Mouse (Mus musculus): ENCODE measurements around the gene Dok5.

Gene Dok5

DNA sequence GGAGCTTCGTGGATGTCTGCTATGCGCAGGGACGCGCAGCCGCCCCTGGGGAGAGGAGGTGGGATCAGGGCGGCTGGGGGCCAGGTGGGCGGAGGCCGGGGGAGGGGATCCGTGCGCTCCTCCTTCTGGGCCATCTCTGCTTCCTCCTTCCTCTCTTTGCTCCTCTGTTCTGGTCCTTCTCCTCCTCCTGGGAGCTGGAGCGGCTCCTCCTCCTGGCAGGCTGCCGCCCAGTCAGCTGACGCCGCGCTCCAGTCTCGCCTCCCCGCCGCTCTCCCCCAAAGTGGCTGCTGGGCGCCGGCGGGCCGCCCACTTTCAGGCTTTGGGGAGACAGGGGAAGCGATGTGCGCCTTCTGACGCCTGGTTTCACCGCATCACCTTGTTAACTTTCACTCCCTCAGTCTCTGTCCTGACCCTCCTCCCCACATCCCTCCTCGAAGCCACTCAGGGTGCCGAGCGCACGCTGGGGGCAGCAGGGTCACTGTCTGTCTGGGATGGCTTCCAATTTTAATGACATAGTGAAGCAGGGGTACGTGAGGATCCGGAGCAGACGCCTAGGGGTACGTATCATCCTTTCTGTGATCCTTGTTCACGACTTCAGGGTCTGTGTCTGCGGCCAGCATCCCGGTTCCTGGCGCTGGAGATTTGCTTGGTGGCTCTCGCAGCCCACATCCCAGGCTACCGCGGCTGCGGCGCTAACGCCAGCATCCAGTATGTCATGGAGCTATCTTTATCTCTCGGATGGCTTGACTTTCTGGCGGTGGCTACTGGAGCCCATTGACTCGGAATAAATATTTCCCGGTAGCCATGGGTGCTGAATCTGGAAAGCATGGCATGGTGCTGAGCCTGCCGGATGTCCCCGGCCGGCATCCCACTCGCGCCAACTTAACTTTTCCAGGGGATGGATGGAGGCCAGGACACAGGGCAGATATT, at the start of gene Dok5:
Gene Dok5, plus strand, starts transcription at position 176 of the 930 bp plus-strand sequence.
- peak; percentile 89 for DNase-seq

DNA sequence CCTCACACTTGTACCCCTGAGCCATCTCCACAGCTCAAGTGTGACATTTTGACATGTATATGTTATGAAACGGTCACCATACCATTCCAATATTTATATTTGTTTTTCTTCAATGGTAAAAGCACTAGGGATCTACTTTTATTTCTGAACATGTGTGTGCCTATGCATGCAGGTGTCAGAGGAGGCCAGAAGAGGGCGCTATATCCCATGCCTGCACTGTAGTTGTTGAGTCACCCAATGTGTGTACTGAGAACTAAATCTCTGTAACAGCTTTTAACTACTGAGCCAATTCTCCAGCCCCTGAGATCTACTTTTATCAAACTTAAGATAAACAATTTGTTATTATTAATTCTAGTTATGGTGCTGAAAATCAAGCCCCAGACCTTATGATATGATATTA, 48.2 kb upstream of the Dok5 start:
- DNase-seq = no peak

DNA sequence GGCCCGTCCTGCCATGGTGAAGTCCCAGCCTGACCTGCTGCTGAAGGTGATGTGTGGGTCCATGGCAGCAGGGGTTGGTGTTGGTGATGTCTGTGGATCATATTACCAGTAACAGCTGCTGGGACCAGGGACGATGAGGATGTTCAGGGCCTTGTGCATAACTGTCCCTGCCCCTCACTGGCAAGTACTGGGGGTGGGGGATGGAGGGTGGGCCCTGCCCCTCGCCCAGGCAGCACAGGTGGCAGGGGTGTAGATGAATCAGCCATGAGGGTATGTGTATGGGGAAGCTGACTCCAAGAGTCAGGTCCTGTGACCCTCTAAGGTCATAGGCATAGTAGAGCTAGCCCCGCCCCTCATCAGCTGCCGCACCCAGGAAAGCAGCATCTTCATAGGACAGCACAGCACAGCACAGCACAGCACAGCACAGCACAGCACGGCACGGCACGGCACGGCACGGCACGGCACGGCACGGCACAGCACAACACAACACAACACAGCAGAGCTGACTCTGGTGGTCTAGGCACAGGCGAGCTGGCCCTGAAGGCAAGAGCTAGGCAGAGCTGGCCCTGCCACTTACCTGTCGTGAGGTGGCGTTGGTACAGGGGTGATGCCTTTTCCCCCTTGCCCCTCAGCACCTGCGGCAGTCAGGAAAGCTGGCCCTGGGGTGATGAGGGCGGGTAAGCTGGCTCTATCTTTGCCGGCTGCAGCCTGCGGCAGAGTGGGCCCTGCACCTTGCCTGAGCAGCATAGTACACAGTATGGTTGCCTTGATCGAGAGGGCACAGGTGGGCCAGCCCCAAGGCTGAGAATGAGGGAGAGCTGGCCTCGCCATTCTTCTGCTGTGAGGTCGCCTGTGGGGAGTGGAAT, 36.3 kb upstream of the Dok5 start:
- DNase-seq = no peak

DNA sequence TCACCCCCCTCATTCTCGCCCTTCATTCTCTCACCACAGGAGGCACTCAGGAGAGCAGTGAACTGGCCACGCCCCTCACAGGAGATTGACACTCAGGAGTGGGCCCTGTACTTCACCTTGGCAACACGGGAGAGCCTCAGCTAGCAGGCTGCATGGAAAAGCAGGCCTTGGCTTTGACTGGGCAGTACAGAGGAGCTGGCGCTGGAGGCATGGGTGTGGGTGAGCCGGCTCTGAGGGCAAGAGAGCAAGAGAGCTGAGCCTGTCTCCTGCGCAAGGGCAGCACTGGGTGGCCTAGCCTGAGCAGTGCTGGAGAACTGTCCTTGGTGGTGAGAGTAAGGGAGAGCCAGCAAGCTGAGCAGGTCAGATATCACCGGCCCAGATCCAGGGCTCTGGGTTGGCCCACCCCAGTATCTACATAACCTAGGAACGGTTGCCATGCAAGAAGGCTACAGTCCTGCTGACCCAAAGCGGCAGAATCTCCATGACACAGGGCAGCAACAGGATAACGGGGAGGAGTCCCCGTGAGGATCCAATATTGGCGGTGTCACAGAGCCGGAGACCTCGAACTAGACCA, 35.6 kb upstream of the Dok5 start:
- no peak for DNase-seq

DNA sequence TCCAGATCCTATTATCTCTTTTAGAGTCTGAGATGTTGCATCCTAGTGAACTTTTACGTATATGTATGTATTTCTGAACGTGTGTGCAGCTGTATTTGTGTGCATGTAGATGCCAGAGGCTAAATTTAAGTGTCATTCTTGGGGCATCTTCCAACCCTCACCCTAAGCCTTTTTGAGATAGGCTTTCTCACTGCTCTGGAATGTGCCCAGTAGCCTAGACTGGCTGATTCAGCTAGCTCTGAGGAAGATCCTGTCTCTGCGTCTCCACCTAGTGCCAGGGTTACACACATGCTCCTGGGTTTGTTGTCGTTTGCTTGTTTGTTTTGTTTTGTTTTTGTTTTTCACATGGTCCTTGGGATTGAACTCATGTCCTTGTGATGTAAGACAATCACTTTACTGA, 31.1 kb upstream of the Dok5 start:
- no peak for DNase-seq

DNA sequence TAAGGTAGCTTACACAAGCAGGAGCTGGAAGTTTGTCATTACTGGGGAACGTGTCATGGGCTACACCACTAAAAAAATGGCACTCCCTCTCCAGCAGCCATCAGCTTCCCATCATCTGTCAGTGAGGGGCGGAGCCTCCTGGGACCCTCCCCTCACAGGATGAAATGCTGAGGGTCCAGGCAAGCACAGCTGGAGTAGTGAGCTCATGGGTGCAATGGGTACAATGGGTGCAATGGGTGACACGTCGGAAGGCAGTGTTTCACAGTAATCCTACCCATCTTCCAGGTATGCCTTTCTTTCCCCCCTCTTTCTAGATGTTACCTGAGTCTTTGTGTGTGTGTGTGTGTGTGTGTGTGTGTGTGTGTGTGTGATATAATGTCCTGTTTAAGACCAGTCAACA, 25.1 kb upstream of the Dok5 start:
- DNase-seq = no peak

DNA sequence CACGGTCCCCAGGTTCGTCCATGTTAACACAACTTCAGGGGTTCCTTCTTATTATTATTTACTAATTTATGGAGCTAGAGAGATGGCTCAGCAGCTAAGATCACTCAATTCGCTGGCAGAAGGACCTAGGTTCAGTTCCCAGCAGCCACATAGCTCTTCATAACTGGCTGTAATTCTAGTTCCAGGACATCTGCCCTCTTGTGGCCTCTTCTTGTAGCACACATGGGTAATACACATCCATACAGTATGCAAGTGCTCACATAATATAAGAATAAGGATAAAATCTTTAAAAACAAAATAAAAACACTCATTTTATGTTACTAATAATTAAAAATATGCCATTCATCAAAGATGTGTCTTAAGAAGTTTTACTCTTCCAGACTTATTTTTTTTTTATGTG, 23.9 kb upstream of the Dok5 start:
- DNase-seq = no peak

DNA sequence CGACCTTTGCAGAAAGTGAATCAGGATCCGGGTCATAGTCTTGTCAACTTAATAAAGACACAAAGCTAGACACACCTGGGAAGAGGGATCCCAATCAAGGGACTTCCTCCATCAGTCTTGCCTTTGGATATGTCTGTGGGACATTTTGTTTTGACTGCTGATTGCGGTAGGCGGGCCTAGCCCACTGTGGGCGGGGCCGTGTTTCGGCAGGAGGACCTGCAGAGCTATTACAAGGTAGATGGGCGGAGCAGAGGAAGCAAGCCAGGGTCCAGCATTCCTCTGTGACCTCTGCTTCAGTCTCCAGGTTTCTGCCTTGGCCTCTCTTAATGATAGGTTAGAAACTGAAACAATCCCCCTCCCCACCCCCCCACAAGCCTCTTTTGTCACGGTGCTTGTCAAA, 22.7 kb upstream of the Dok5 start:
- no peak for DNase-seq

DNA sequence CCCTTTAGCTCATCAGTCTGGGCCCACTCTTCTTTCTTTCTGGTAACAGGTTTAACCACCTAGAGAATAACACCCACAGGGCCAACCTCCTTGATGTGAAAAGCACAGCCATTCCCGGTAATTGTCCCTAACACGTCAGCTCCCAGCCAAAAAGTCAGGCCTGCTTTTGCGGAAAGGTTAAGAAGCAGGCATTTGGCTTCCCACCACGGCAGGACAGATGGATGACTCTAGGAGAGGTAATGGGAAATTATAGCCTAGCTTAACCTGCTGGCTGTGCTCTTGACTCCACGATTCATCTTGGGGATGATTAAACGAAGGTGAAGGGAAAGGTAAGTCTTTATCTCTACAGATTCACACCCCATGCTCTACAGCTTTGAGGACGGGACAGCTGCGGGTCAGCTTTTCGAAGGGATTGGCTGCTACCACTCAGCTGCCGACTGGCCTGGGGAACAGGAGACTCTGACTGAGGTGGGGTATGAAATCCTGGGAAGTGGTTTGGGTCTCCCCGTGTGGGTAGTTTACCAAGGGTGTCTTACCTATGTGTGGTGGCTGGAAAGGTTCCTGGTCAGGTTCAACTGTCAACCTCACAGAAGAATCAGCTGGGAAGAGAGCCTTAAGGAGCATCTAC, 18.8 kb upstream of the Dok5 start:
- no peak for DNase-seq

DNA sequence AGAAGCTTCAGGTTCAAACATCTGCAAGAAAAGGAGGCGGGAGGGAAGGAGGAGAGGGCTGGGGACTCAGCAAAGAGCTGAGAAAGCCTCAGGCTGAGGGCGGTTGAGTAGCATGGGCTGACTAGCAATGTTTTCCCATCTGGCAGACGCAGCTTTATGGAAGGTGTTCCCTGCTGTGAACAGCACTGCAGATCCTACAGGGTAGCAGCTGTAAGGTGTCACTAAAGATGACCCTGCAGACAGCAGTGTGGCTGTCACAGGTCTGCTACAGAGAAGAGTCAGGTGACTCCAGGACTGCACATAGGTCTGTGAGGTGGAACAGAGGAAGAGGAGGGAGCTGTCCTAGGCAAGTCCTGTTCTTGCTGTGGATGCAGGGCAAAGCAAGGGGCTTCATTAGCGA, 11.2 kb upstream of the Dok5 start:
- DNase-seq = no peak

DNA sequence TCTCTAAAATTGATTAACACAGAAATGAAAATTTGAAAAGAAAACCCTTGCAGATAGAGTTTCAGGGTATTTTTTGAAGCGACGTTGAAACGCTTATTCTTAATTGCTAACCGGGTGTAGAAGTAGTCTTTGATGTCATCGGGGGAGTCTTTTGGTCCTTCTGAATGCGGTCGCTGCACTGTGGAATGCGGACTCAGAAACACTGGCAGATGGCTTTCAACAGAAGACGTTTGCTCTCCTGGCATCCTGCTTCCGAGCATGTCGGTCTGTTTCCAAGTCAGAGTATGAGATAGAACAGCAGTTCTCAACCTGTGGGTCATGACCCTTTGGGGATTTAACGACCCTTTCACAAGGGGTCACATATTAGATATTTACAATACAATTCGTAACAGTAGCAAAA, 7.5 kb upstream of the Dok5 start:
- no peak for DNase-seq

DNA sequence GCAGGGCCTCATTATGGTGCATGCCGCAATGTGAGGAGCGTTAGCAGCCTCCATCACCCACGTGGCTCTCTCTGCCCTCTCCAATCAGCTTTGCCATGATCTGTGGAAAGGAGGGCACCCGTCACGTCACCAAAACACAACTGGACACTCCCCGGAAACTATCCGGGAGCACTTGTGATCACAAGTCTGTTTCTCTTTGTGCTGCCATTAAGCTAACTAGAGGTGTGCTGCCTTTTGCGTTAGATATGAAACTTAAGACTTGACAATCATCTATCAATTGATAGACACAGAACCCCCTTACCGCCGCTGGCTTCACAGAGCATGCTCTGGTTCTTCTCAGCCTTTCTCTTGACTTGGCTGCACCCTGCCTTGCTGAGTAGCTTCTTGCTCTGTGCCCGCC, 6.9 kb upstream of the Dok5 start:
- DNase-seq = no peak

DNA sequence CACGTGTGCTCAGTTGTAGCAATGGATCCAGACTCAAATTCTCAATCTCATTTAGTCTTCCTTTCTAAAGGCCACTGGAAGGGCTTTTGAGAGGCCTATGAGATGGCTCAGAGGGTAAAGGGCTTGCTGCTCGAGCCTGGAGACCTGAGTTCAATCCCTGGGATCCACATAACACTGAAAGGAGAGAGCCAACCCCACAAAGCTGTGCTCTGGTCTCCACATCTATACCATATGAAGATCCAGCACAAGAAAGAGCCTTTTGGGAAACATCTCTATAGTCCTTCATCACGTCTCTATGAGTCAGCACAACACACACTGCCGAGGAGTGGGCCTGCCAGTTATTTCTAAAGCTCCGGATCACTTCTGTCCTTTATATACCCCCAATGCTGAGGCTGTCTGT, 5.8 kb upstream of the Dok5 start:
- DNase-seq = no peak

DNA sequence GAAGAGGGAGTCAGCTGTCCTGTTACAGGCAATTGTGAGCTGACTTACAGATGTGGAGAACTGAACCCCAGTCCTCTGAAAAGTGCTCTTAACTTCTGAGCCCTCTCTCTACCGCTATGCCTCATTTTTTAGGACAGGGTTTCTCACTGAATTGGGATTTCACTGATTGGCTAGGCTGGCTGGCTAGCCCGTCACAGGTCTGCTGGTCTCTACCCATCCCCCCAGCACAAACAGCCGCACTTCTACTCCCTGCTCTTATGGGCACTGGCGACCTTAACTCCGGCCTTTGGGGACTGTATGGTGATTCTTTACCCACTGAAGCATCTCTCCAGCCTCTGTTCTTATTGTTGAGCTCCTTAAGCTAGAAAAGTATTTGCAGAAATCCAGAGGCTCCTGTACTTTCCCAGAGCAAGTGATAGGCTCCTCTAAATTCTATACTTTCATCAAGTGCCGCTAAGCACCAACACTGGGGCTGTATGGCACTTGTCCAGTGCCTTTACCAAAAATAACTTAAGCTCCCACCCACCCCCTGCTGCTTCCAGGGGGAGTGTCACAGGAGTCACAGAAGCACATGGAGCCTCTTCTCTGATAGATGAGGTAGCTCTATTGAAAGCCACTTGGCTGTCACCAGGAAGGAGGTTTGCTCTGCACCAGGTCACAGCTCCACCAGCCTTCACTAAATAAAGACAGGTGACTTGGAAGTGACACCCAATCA, 4.5 kb upstream of the Dok5 start:
- no peak for DNase-seq

DNA sequence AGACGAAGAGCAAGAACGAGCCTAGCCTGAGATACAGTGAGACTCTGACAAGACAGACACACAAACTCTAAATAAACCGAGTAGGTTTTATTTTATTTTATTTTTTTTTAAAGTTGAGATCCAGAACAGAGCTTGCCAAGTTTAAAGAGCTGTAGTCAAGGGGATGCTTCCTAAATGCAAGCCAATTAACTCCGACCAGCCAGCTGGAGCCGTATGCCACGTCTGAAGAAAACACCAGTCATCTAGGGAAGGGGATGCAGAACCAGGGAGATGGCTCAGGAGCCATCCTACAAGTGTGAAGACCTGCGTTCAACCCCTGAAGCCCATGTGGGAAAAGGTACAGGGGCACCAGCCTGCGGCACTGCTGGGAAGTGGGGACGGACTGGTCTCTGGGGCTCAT, 2.7 kb upstream of the Dok5 start:
- no peak for DNase-seq

DNA sequence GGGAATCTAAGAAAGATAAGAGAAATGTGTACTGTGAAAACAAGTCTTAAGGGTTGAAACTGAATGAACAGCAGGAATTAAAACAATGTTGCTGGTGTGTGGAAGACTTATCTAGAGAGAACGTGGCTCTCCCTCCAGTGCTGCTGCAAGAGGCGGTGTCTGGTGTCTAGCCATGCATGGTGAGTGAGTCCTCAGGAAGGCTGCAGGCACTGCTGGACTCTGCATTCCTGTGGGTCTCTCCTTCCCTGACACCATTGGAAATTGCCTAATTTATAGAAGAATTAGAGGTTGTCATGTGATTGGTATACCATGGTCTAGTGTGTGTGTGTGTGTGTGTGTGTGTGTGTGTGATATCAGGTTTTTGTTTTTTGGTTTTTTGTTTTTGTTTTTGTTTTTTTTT, 1.9 kb upstream of the Dok5 start:
- no peak for DNase-seq

DNA sequence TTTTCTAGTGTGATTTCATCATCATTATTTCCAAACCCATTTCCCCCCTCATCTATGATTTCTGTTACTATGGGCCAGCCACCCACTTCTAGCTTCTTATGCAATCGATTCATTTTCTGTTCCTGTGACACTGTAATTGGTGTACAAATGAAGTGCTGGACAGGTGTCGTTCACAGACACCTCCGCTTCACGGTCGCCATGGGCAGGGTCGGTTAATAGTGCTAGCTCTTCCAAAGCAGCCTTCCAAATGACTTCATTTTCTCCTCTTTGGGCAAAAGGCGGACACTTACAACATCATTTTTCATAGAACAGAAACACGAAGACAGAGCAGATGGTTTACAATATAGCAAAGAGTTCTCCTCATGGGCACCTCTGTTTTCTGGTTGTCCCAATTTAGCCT, 1.5 kb upstream of the Dok5 start:
- DNase-seq = no peak

DNA sequence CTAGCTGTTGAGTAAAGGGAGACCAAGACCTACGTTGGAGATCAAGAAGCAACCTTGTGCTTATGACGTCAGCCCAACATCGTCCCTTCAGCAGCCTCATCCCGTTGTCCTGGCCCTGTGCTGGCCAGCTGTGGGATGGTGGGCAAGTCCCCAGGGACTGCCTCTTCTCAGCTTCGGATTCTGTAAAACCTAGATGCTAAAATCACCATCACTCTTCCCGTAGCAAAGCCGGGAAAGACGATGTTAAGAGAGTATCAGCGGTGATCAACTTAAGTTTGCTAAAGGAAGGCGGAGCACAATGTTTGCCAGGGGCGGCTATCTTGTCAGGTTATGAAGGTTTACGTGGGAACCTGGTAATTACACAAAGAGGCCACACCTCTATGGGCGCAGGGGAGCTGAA, 826 bp upstream of the Dok5 start:
- DNase-seq = peak; percentile 34

DNA sequence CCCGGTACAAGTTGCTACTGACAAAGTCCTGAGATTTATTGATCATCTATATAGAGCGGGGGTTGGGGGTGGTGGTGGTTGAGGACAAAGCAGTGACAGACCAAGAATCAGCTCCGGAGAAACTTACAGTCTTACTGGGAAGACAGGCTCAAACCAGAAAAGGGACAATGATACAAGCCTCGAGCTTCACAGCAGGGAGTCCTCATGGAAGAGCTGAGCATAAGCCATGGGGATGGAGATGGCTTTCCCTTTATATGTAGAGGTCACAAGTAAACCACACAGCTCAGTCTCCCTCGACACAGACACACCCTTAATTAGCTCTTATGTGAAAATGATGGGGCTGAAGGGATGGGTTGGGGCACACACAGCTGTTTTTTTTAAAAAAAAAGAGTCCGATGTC, 402 bp upstream of the Dok5 start:
- DNase-seq = no peak

DNA sequence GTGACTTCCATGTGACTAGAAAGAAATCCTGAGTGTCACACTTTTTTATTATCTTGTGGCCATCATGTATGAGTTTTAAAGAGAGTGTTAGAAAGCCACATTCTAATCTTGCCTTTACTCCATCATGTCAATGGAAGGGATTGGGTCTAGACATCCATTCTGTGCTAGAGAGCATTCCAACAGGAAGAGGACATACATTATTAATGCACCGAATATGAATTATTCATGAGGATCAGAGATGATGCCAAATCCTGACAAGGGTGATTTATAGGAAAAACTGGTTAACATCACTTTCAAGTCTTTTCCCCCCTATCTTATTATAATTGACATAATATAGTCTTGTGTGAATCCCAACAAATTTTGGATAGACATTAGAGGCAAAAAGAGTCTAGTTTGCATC, 2.1 kb downstream of the Dok5 start:
- DNase-seq = no peak

DNA sequence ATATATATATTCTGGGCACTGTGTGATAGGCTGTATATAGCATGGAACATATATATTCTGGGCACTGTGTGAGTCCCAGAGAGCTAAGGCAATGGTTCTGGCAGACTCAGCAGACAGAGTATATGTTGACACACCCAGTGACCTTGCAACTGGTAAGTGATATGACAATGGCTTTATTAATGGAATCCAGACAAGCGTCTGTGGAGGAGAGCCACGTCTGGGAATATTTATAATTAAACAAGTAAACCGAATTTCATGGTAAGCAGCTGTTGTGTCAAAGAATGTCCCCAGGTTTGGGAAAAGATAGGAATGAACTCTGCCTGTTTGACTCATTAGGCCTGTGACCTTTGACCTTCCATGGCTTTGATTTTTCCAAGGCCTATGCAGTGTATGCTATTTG, 2.8 kb downstream of the Dok5 start:
- DNase-seq = no peak

DNA sequence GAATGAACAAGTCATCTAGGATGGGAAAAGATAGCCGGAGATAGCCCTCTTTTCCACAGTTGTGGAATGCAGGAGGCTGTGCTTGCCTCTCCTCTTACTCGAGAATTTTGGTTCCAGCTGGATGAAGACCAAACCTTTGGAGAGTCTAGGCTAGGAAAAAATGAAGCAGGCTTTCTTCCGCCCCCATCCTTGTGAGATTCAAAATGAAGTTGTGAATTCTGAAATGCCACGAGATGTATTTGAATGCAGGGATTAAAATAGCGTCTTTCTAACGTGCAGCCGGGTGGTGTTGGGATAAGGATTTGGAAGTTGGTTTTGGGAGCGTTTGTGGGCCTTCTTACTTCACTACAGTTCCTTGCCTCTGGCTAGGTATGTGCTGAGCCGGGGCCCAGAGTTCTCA, 6.8 kb downstream of the Dok5 start:
- DNase-seq = no peak

DNA sequence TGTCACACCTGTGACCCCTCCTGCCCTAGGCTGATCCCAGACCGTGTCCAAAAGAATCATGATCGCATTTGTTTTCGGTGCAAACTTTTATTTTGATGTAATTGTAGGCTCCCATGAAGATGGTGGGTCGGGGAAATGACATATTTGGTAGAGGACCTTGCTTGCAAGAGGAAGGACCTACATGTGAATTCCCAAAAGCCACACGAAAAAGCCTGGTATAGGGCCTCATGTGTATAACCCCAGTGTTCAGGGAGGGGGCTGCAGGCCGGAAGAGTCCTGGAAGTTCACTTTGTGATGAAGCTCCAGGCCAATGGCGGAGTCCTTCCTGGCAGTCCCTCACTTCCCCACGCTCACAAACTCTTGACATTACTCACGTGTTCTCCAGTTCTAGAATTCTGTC, 7.3 kb downstream of the Dok5 start:
- no peak for DNase-seq
